Mouse (Mus musculus) limb, embryonic 11.5 days (tissue): ENCODE measurements around the gene Wdr89. TPM values are rescaled to one million over a fixed set of nuclear protein-coding genes. Genes with fewer than 3 reads are reported as not detected.
A peak's percentile ranks its signal among the peaks of the same experiment; 100 is the strongest.
"Not testable (repeated sequence)": the region's sequence is repeated elsewhere in the genome, so short reads cannot be mapped to it uniquely, and the experiment has no call there.

Experiments used
- ATAC-seq: fragments of 200-750 bp; cut with Nextera tagmentation; 2 replicates; pipeline ENCODE4 v1.8.0; 2017; ENCODE audit warnings: low read depth; ENCODE audit not compliant: insufficient number of reproducible peaks, low FRiP score, low TSS enrichment
- DNase-seq: peaks from one replicate; pipeline ENCODE4 v3.0.0-alpha.2; 2015; ENCODE audit warnings: low spot score
- H3K27ac ChIP-seq: fragments of 300-500 bp; sonication (generic); replicated peaks from 2 replicates; pipeline ENCODE4 v1.5.1; 2014; ENCODE audit warnings: low read depth, mild to moderate bottlenecking, low read length
- H3K27me3 ChIP-seq: fragments of 300-500 bp; sonication (generic); 2 replicates; pipeline ENCODE4 v1.6.1; 2014; ENCODE audit warnings: mild to moderate bottlenecking, low read length, mixed read lengths; ENCODE audit not compliant: control insufficient read depth, insufficient read depth
- H3K36me3 ChIP-seq: fragments of 300-500 bp; sonication (generic); 2 replicates; pipeline ENCODE4 v1.6.1; 2014; ENCODE audit warnings: mild to moderate bottlenecking, low read length, moderate library complexity, mixed read lengths; ENCODE audit not compliant: control insufficient read depth, insufficient read depth
- H3K4me1 ChIP-seq: fragments of 300-500 bp; sonication (generic); 2 replicates; pipeline ENCODE4 v1.6.1; 2014; ENCODE audit warnings: low read length, mixed read lengths; ENCODE audit not compliant: control insufficient read depth, insufficient read depth
- H3K4me2 ChIP-seq: fragments of 300-500 bp; sonication (generic); 2 replicates; pipeline ENCODE4 v1.6.1; 2014; ENCODE audit warnings: low read depth, mild to moderate bottlenecking, moderate library complexity; ENCODE audit not compliant: severe bottlenecking
- H3K4me3 ChIP-seq: fragments of 300-500 bp; sonication (generic); 2 replicates; pipeline ENCODE4 v1.5.1; 2014; ENCODE audit warnings: low read depth, low read length
- H3K9ac ChIP-seq: fragments of 300-500 bp; sonication (generic); 2 replicates; pipeline ENCODE4 v1.6.1; 2014; ENCODE audit warnings: mild to moderate bottlenecking, low read length
- H3K9me3 ChIP-seq: fragments of 300-500 bp; sonication (generic); 2 replicates; pipeline ENCODE4 v1.6.1; 2016; ENCODE audit warnings: low read length; ENCODE audit not compliant: control insufficient read depth
- WGBS: fragments of 180-500 bp; shearing (Covaris S2); extraction: QIAGEN DNeasy Blood & Tissue Kit; methylation state at CpG from one replicate; pipeline ENCODE4 v1.1.7; 2014; 5-methylcytosine and 5-hydroxymethylcytosine counted together
- polyA plus RNA-seq: library from polyadenylated mRNA; unstranded; fragments of >200 nt; fragmentation: Nextera tagmentation; extraction: Ambion mirVana; gene quantifications from 2 replicates; pipeline ENCODE4 v1.2.1, GENCODE M21; 2014

Wdr89 gene
- polyA plus RNA-seq, 1 experiment from 2014 or later = 14.4 TPM

DNA sequence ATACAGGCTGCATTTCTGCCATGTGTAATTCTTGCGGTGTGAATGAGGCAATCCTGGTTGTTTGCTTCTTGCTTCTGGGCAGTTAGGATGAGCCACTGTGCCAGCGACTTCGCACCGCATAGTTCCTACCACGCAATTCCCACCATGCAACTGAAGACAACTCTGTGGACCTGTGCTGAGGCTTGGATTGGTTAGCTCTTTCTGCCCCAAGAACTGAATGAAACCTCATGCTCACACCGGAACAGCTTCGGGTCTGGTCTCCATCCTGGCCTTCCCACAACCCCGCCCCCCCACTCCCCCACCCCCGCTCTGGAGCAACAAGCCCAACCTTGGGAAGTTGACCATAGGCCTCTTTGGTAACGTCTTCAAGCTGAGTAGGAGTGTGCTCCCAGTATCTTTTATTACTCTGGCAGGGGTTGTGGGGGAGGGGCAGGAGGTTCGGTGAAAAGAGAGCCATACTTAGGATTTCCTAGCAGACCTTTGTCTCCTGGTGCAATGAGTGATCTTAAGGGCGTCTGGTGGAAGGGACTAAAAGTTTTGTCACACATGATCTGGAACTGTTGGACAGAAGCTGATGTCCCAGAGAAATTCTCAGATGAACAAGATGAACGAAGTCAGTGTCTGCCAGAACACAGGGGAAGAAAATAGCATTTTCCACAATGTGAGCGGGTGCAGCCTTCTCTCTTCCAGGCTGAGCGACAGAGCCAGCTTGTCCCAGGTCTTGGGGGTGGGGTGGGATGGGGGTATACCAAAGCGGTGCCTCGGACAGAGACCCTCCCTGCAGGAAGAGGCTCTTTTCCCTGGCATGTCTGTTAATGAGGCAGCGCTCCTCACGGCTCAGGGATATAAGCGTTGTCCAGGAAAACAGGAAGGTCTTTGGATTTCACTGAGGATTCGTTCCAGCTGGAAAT lies 32.1 kb upstream of the Wdr89 start:
- Histone ChIP-seq H3K27me3 (no peaks in the 10 kb centered on the region), H3K4me2 (peak overlapping the region; percentile 27; the same call in 1 of the 2 replicates), H3K27ac (no peak overlapping the region), H3K4me1 (no peaks in the 10 kb centered on the region), H3K9me3 (no peaks in the 10 kb centered on the region), H3K4me3 (no peak overlapping the region), H3K9ac (peak overlapping the region; percentile 14; the same call in 1 of the 2 replicates), H3K36me3 (no peaks in the 10 kb centered on the region)
- DNase-seq (peak; percentile 57), ATAC-seq (peak; percentile 54; the same call in 1 of the 2 replicates)
- WGBS = 30% methylated on average over 21 of the region's 21 CpGs

- no peak overlapping the region for H3K4me3 ChIP-seq
- no peak overlapping the region for H3K4me2 ChIP-seq
- no peaks in the 10 kb centered on the region for H3K36me3 ChIP-seq
- no peaks in the 10 kb centered on the region for H3K27me3 ChIP-seq
- DNase-seq (no peak), ATAC-seq (no peak)
- no peak overlapping the region for H3K27ac ChIP-seq
- no peak overlapping the region for H3K9ac ChIP-seq
- WGBS = 89% methylated on average over 3 of the region's 3 CpGs
- no peaks in the 10 kb centered on the region for H3K4me1 ChIP-seq
- no peaks in the 10 kb centered on the region for H3K9me3 ChIP-seq
These were observed 29.4 kb upstream of the Wdr89 start for GRCm38 (mm10) chr12:75698692-75699091.

- not testable (repeated sequence) for H3K27me3 ChIP-seq, H3K9me3 ChIP-seq, H3K4me3 ChIP-seq, H3K36me3 ChIP-seq, H3K9ac ChIP-seq, H3K4me1 ChIP-seq, DNase-seq, ATAC-seq, H3K4me2 ChIP-seq, H3K27ac ChIP-seq
- 87% methylated on average over 1 of the region's 1 CpGs for WGBS
These were observed 26.5 kb upstream of the Wdr89 start for GRCm38 (mm10) chr12:75695845-75696244.

DNA sequence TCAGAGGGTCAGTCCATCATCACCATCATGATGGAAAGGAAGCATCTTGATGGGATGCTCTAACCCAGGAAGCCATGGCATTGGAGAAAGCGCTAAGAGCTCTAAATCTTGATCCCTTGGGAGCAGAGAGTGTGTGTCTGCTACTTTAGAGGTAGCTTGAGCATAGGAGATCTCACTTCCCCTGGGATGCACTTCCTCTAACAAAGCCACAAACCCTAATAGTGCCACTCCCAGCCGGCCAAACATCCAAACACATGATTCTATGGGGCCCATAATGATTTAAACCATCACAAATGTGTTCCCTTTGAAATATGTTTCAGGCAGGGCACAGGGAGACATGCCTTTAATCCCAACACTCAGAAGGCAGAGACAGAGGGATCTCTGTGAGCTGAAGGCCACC lies 19.7 kb upstream of the Wdr89 start:
- Histone ChIP-seq H3K9ac (no peak overlapping the region), H3K4me1 (no peaks in the 10 kb centered on the region), H3K4me2 (no peak overlapping the region), H3K36me3 (no peaks in the 10 kb centered on the region), H3K27ac (no peak overlapping the region), H3K27me3 (no peaks in the 10 kb centered on the region), H3K4me3 (no peak overlapping the region), H3K9me3 (no peaks in the 10 kb centered on the region)
- DNase-seq (no peak), ATAC-seq (no peak)
- WGBS = 88% methylated on average over 2 of the region's 2 CpGs

DNA sequence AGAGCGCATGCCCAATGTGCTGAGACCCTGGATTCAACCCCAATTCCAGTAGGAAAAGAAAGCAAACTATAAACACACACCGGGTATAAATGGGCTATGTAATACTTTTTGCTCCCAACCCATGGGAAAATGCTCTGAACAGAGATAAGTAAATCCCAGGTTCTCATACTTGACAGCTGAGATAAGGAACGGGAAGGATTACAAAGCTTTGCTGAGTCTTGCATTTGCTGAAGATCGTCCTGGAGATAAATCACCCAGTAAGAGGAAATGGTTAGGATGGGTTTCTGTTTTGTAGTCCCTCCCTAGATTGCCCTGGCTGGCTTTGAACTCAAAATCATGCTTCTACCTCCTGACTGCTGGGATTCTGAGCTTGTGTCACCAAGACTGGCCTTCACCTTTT lies 18.0 kb upstream of the Wdr89 start:
- H3K4me2 ChIP-seq = no peak overlapping the region
- no peak overlapping the region for H3K27ac ChIP-seq
- no peaks in the 10 kb centered on the region for H3K4me1 ChIP-seq
- DNase-seq = no peak
- ATAC-seq = no peak
- H3K9ac ChIP-seq = no peak overlapping the region
- no peaks in the 10 kb centered on the region for H3K36me3 ChIP-seq
- 63% methylated on average over 4 of the region's 4 CpGs for WGBS
- no peaks in the 10 kb centered on the region for H3K9me3 ChIP-seq
- no peak overlapping the region for H3K4me3 ChIP-seq
- no peaks in the 10 kb centered on the region for H3K27me3 ChIP-seq

DNA sequence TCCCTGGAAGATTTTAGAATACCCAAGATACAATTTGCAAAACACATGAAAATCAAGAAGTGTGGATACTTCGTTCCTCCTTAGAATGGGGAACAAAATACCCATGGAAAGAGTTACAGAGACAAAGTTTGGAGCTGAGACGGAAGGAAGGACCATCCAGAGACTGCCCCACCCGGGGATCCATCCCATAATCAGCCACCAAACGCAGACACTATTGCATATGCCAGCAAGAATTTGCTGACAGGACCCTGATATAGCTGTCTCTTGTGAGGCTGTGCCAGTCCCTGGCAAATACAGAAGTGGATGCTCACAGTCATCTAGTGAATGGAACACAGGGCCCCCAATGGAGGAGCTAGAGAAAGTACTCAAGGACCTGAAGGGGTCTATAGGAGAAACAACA lies 14.7 kb upstream of the Wdr89 start:
- ATAC-seq, H3K27me3 ChIP-seq, H3K4me3 ChIP-seq, H3K4me1 ChIP-seq, H3K27ac ChIP-seq, DNase-seq, H3K9me3 ChIP-seq, H3K4me2 ChIP-seq, H3K9ac ChIP-seq, H3K36me3 ChIP-seq: not testable (repeated sequence)
- WGBS = 81% methylated on average over 4 of the region's 4 CpGs

DNA sequence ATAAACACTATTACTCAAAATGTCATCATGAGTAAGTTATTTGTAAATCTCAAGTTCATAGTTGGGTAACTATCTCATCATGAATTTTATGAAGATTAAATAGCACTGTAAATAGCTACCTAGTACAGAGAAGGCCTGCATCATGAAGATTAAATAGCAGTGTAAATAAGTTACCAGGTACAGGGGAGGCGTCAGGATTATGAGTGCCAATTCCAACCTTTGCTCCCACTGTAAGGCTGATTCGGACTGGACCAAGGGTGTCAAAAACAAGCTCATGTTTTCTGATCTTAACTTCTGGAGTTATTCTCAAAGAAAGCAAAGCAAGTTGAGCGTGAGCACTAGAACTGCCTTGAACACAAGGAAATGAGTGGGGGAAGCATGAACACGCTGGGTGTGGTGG lies 14.3 kb upstream of the Wdr89 start:
- ATAC-seq (no peak), DNase-seq (no peak)
- Histone ChIP-seq H3K4me3 (no peak overlapping the region), H3K9me3 (no peaks in the 10 kb centered on the region), H3K4me2 (no peak overlapping the region), H3K4me1 (no peaks in the 10 kb centered on the region), H3K27me3 (no peaks in the 10 kb centered on the region), H3K36me3 (no peaks in the 10 kb centered on the region), H3K27ac (no peak overlapping the region), H3K9ac (no peak overlapping the region)
- 93% methylated on average over 4 of the region's 4 CpGs for WGBS

GRCm38 (mm10) chr12:75682842-75683241 lies 13.5 kb upstream of the Wdr89 start:
- H3K27ac ChIP-seq = no peak overlapping the region
- no peak overlapping the region for H3K4me3 ChIP-seq
- WGBS = 46% methylated on average over 2 of the region's 2 CpGs
- H3K27me3 ChIP-seq = no peaks in the 10 kb centered on the region
- H3K9ac ChIP-seq = no peak overlapping the region
- H3K4me1 ChIP-seq = no peaks in the 10 kb centered on the region
- ATAC-seq (no peak), DNase-seq (no peak)
- no peaks in the 10 kb centered on the region for H3K36me3 ChIP-seq
- H3K9me3 ChIP-seq = no peaks in the 10 kb centered on the region
- no peak overlapping the region for H3K4me2 ChIP-seq
